9 mouse cellular contexts compared by ENCODE assay signal in the genomic region with DNA sequence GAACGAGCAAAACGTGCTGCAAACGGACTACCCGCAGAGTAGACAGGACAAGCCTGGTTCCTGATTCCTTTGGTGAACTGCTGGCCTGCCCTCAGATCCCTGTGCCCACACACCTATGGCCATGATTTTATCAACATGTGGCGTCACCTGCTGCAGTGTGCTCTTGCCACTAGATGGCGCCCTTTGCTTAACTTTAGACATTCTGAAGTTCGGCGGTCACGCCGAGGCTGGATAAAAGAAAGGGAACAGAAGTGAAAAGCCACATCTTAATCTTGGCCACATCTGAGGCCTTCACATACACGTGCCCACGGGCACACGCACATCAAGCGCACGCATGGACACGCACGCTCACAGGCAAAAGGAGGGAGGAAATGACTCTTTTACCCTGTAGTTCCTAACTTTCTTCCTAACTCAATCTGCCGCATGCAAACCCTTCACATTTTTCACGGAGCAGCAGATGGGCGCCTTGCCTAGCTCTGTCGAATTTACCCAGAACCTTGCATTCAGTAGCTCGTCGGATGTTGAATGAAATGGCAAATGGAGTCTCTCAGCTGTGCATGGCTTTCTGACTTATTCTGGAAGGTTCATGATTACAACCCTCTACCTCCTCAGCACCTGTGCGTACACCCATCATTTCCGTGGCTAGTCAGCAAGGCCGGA. TPM values are rescaled to one million over a fixed set of nuclear protein-coding genes. Genes with fewer than 3 reads are reported as not detected.
A peak's percentile ranks its signal among the peaks of the same experiment; 100 is the strongest.
DNase-seq lines count a peak whose midpoint lies in the region; ATAC-seq and TF ChIP-seq lines count a peak whose summit lies in the region.
"Had no signal": no experiment of that assay in that cellular context is flagged by ENCODE, and none has a peak within 500 bp of the region (broad histone marks: within the 10 kb centered on the region; RNA-seq: fewer than 3 reads in every experiment).

No protein-coding gene starts in this region.

- intact Hi-C loops in heart, postnatal 14 days (cut with DNase I) = loop anchor here (1.0 to 5.0 kb wide), 3 partner anchors 62 to 346 kb away; no protein-coding TSS in a partner anchor

- H3K4me1 ChIP-seq in lung, adult 2 months (ENCODE audit: control insufficient read depth, insufficient read depth, low read length) = peaks cover 3% of the 10 kb centered on the region

- no peak overlapping the region for H3K4me3 ChIP-seq in lung, adult 2 months (replicated peaks; ENCODE audit: extremely low read depth, low read depth, low read length)
- H3K4me3 ChIP-seq: erythroblast, embryonic 14.5 days had no signal

- TF ChIP-seq CTCF in lung, adult 2 months (IDR thresholded peaks at IDR 0.05; ENCODE audit: insufficient read depth, low read length) = peak; percentile 97

- ATAC-seq in neutrophil, adult 5-6 weeks (ENCODE audit: extremely low read depth, insufficient number of reproducible peaks, low FRiP score, poor library complexity, severe bottlenecking) = peak; percentile 88

- no peak for TF ChIP-seq POLR2A in lung, adult 2 months (IDR thresholded peaks at IDR 0.05; ENCODE audit: borderline replicate concordance, extremely low read depth, low read depth, low read length)

- peak; percentile 70 for DNase-seq in CD4-positive helper T cell, adult 2 months (ENCODE audit: low read depth, low spot score)
- peak; percentile 50 for DNase-seq in brain, embryonic 18.5 days (ENCODE audit: low read depth, low spot score)
- peak; percentile 46 for DNase-seq in fibroblast of lung, adult 2 months (ENCODE audit: low read depth)
- peak; percentile 78 to 86 for DNase-seq in heart, postnatal 14 days
- DNase-seq in layer of hippocampus, adult 18-20 months (ENCODE audit: low spot score in 2 of 2) = peak; percentile 61 to 85
- DNase-seq in lung, adult 2 months = peak; percentile 64
- peak; percentile 73 for DNase-seq in testis, postnatal 14 days (ENCODE audit: low spot score)

- 21% methylated on average over 26 of the region's 26 CpGs for WGBS in lung, adult 2 months

RNA-seq across cellular contexts. Expression of a gene that starts 4.8 kb away (rescaled TPM):
- total RNA-seq in heart, postnatal 14 days (2021) = not detected
- not detected for total RNA-seq in layer of hippocampus, adult 18-20 months (2021)
- polyA plus RNA-seq in lung, adult 2 months (2012; rRNA removed) = not detected in 2 replicates
- 1.1 and 2.3 TPM in 2 replicates for total RNA-seq in neutrophil, adult 5-6 weeks (2017)
- polyA plus RNA-seq: erythroblast, embryonic 14.5 days had no signal
